Mouse (Mus musculus): ENCODE data around the gene Ear14. TPM values are rescaled to one million over a fixed set of nuclear protein-coding genes. Genes with fewer than 3 reads are reported as not detected.
"Not testable (repeated sequence)": the region's sequence is repeated elsewhere in the genome, so short reads cannot be mapped to it uniquely, and the experiment has no call there.

Gene Ear14
- not detected in 2 replicates for polyA plus RNA-seq (2014; fragmentation: Nextera tagmentation; extraction: Ambion mirVana)

DNA sequence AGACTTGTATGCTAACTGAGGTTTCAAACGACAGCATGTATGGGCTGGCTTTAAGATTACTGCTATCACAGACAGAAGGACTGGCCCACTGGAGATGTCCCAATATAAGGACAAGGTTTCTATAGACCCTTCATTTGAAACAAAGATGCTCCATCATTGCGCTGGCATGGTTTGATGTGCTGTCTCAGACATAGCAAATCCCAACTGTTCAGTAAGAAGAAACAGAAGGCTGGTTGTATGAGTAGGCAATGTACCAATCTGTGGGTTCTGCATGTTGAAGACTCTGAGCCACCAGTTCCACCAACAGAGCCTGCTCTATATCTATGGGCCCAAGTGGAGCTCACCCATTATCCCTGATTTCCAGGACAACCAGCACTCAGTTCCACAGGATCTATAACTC, at the start of gene Ear14:
Gene Ear14, plus strand, starts transcription at position 277 of the 400 bp plus-strand sequence.
- no peaks in the 10 kb centered on the region for H3K27me3 ChIP-seq (ENCODE audit: control insufficient read depth, insufficient read depth, low read length)
- ATAC-seq (replicated peaks; ENCODE audit: insufficient number of reproducible peaks, low FRiP score, low TSS enrichment, low read depth) (no peak), DNase-seq (ENCODE audit: low spot score) (no peak)
- WGBS, result 91% methylated on average over 2 of the region's 2 CpGs
- no peaks in the 10 kb centered on the region for H3K4me1 ChIP-seq (ENCODE audit: control insufficient read depth, insufficient read depth, low read length)
- H3K4me3 ChIP-seq (ENCODE audit: low read depth, low read length), result no peak within 1 kb of the TSS
- no peaks in the 10 kb centered on the region for H3K36me3 ChIP-seq (replicated peaks; ENCODE audit: control insufficient read depth, insufficient read depth, low read depth, low read length)
- H3K4me2 ChIP-seq (ENCODE audit: low read depth, low read length), result no peak within 1 kb of the TSS
- H3K27ac ChIP-seq (replicated peaks; ENCODE audit: low read depth, low read length), result no peak within 1 kb of the TSS
- H3K9me3 ChIP-seq (replicated peaks; ENCODE audit: control insufficient read depth, low read length), result no peaks in the 10 kb centered on the region
- no peak within 1 kb of the TSS for H3K9ac ChIP-seq (replicated peaks; ENCODE audit: low read length)

- Histone ChIP-seq H3K4me1 (ENCODE audit: control insufficient read depth, insufficient read depth, low read length) (no peaks in the 10 kb centered on the region), H3K27ac (replicated peaks; ENCODE audit: low read depth, low read length) (no peak overlapping the region), H3K27me3 (ENCODE audit: control insufficient read depth, insufficient read depth, low read length) (no peaks in the 10 kb centered on the region), H3K36me3 (replicated peaks; ENCODE audit: control insufficient read depth, insufficient read depth, low read depth, low read length) (no peaks in the 10 kb centered on the region), H3K9me3 (replicated peaks; ENCODE audit: control insufficient read depth, low read length) (no peaks in the 10 kb centered on the region), H3K4me2 (ENCODE audit: low read depth, low read length) (no peak overlapping the region), H3K9ac (replicated peaks; ENCODE audit: low read length) (no peak overlapping the region), H3K4me3 (ENCODE audit: low read depth, low read length) (no peak overlapping the region)
- no peak for DNase-seq (ENCODE audit: low spot score)
- 88% methylated on average over 5 of the region's 5 CpGs for WGBS
- ATAC-seq (replicated peaks; ENCODE audit: insufficient number of reproducible peaks, low FRiP score, low TSS enrichment, low read depth), result no peak
Measured at GRCm38 (mm10) chr14:51156056-51156735, 47.0 kb upstream of the Ear14 start.

DNA sequence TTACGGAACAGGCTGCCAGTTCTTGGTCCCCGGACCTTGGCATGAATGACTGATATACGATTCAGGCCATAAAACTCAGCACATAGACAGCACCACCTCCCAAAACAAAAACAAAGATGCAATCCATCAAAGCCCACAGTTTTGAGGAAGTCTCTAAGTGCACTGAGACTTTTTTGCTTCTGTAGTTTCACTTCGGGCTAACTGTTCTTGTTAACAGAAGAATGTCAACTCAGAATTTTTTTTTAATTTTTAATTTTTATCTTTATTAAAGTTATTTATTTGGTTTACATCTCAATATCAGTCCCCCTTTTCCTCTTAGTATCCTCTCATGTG, 46.5 kb upstream of the Ear14 start:
- DNase-seq (ENCODE audit: low spot score) (no peak), ATAC-seq (replicated peaks; ENCODE audit: insufficient number of reproducible peaks, low FRiP score, low TSS enrichment, low read depth) (no peak)
- Histone ChIP-seq H3K27me3 (ENCODE audit: control insufficient read depth, insufficient read depth, low read length) (no peaks in the 10 kb centered on the region), H3K4me1 (ENCODE audit: control insufficient read depth, insufficient read depth, low read length) (no peaks in the 10 kb centered on the region), H3K36me3 (replicated peaks; ENCODE audit: control insufficient read depth, insufficient read depth, low read depth, low read length) (no peaks in the 10 kb centered on the region), H3K4me2 (ENCODE audit: low read depth, low read length) (no peak overlapping the region), H3K4me3 (ENCODE audit: low read depth, low read length) (no peak overlapping the region), H3K9ac (replicated peaks; ENCODE audit: low read length) (no peak overlapping the region), H3K9me3 (replicated peaks; ENCODE audit: control insufficient read depth, low read length) (no peaks in the 10 kb centered on the region), H3K27ac (replicated peaks; ENCODE audit: low read depth, low read length) (no peak overlapping the region)
- WGBS, result 88% methylated on average over 4 of the region's 4 CpGs

GRCm38 (mm10) chr14:51157072-51157471, 46.1 kb upstream of the Ear14 start:
- no peak overlapping the region for H3K4me3 ChIP-seq (ENCODE audit: low read depth, low read length)
- no peaks in the 10 kb centered on the region for H3K4me1 ChIP-seq (ENCODE audit: control insufficient read depth, insufficient read depth, low read length)
- no peaks in the 10 kb centered on the region for H3K36me3 ChIP-seq (replicated peaks; ENCODE audit: control insufficient read depth, insufficient read depth, low read depth, low read length)
- no peak overlapping the region for H3K27ac ChIP-seq (replicated peaks; ENCODE audit: low read depth, low read length)
- no peaks in the 10 kb centered on the region for H3K9me3 ChIP-seq (replicated peaks; ENCODE audit: control insufficient read depth, low read length)
- DNase-seq (ENCODE audit: low spot score) (no peak), ATAC-seq (replicated peaks; ENCODE audit: insufficient number of reproducible peaks, low FRiP score, low TSS enrichment, low read depth) (no peak)
- 96% methylated on average over 1 of the region's 1 CpGs for WGBS
- H3K9ac ChIP-seq (replicated peaks; ENCODE audit: low read length), result no peak overlapping the region
- no peaks in the 10 kb centered on the region for H3K27me3 ChIP-seq (ENCODE audit: control insufficient read depth, insufficient read depth, low read length)
- H3K4me2 ChIP-seq (ENCODE audit: low read depth, low read length), result no peak overlapping the region

- WGBS, result 96% methylated on average over 3 of the region's 3 CpGs
- not testable (repeated sequence) for H3K9ac ChIP-seq (replicated peaks; ENCODE audit: low read length); H3K9me3 ChIP-seq (replicated peaks; ENCODE audit: control insufficient read depth, low read length); DNase-seq (ENCODE audit: low spot score); ATAC-seq (replicated peaks; ENCODE audit: insufficient number of reproducible peaks, low FRiP score, low TSS enrichment, low read depth); H3K27me3 ChIP-seq (ENCODE audit: control insufficient read depth, insufficient read depth, low read length); H3K4me3 ChIP-seq (ENCODE audit: low read depth, low read length); H3K4me2 ChIP-seq (ENCODE audit: low read depth, low read length); H3K4me1 ChIP-seq (ENCODE audit: control insufficient read depth, insufficient read depth, low read length); H3K27ac ChIP-seq (replicated peaks; ENCODE audit: low read depth, low read length); H3K36me3 ChIP-seq (replicated peaks; ENCODE audit: control insufficient read depth, insufficient read depth, low read depth, low read length)
Measured at GRCm38 (mm10) chr14:51161976-51162375, 41.2 kb upstream of the Ear14 start, which contains the start of gene Rnase2b. Gene Rnase2b (plus strand): TSS chr14:51162260.

GRCm38 (mm10) chr14:51163323-51163722, 39.9 kb upstream of the Ear14 start:
- H3K36me3 ChIP-seq (replicated peaks; ENCODE audit: control insufficient read depth, insufficient read depth, low read depth, low read length); H3K4me1 ChIP-seq (ENCODE audit: control insufficient read depth, insufficient read depth, low read length); H3K9ac ChIP-seq (replicated peaks; ENCODE audit: low read length); DNase-seq (ENCODE audit: low spot score); H3K4me3 ChIP-seq (ENCODE audit: low read depth, low read length); ATAC-seq (replicated peaks; ENCODE audit: insufficient number of reproducible peaks, low FRiP score, low TSS enrichment, low read depth); H3K4me2 ChIP-seq (ENCODE audit: low read depth, low read length); H3K27me3 ChIP-seq (ENCODE audit: control insufficient read depth, insufficient read depth, low read length); H3K9me3 ChIP-seq (replicated peaks; ENCODE audit: control insufficient read depth, low read length); H3K27ac ChIP-seq (replicated peaks; ENCODE audit: low read depth, low read length): not testable (repeated sequence)
- WGBS, result 88% methylated on average over 6 of the region's 6 CpGs

DNA sequence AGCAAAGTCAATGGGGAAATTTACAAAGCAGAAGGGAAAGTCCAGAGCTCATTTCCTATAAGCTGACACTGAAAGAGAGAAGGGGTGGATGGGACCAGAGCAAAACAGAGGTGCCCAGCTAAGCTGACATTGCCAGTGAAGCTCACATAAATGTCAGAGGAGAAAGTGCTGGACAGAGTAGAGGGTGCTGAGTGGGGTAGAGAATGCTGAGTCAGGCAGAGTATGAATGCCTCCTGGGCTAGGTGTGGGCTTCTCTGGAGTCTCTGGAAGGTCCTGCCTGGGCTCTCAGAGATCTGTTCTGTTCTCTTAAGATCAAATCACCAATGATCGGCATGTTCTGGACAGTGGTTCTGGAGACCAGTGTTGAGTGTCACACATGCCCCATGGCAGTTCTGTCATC, 37.8 kb upstream of the Ear14 start:
- no peak for ATAC-seq (replicated peaks; ENCODE audit: insufficient number of reproducible peaks, low FRiP score, low TSS enrichment, low read depth)
- Histone ChIP-seq H3K27ac (replicated peaks; ENCODE audit: low read depth, low read length) (no peak overlapping the region), H3K4me3 (ENCODE audit: low read depth, low read length) (no peak overlapping the region), H3K4me1 (ENCODE audit: control insufficient read depth, insufficient read depth, low read length) (no peaks in the 10 kb centered on the region), H3K27me3 (ENCODE audit: control insufficient read depth, insufficient read depth, low read length) (no peaks in the 10 kb centered on the region), H3K9ac (replicated peaks; ENCODE audit: low read length) (no peak overlapping the region), H3K4me2 (ENCODE audit: low read depth, low read length) (no peak overlapping the region), H3K9me3 (replicated peaks; ENCODE audit: control insufficient read depth, low read length) (no peaks in the 10 kb centered on the region), H3K36me3 (replicated peaks; ENCODE audit: control insufficient read depth, insufficient read depth, low read depth, low read length) (no peaks in the 10 kb centered on the region)
- DNase-seq (ENCODE audit: low spot score), result no peak
- WGBS, result 87% methylated on average over 1 of the region's 1 CpGs

DNA sequence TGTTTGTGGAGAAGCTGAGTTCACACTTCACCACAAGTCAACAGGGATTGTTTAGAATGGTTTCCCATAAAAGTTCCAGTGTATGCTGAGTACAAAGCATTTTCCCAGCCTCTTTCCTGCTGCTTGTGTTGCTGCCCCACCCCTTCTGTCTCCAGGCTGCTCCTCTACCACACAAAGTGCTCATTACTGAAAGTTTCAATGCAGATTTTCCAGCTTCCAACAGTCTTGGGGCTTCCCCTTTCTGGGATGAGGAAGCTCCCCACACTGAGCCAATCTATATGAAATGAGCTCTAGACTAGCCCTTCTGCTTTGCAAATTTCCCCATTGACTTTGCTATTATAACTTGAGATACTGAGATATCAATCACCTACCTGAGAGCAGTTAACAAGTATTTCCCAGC, 37.1 kb upstream of the Ear14 start:
- no peaks in the 10 kb centered on the region for H3K27me3 ChIP-seq (ENCODE audit: control insufficient read depth, insufficient read depth, low read length)
- no peaks in the 10 kb centered on the region for H3K36me3 ChIP-seq (replicated peaks; ENCODE audit: control insufficient read depth, insufficient read depth, low read depth, low read length)
- H3K9ac ChIP-seq (replicated peaks; ENCODE audit: low read length), result no peak overlapping the region
- H3K4me1 ChIP-seq (ENCODE audit: control insufficient read depth, insufficient read depth, low read length), result no peaks in the 10 kb centered on the region
- H3K4me2 ChIP-seq (ENCODE audit: low read depth, low read length), result no peak overlapping the region
- no peaks in the 10 kb centered on the region for H3K9me3 ChIP-seq (replicated peaks; ENCODE audit: control insufficient read depth, low read length)
- ATAC-seq (replicated peaks; ENCODE audit: insufficient number of reproducible peaks, low FRiP score, low TSS enrichment, low read depth) (no peak), DNase-seq (ENCODE audit: low spot score) (no peak)
- H3K27ac ChIP-seq (replicated peaks; ENCODE audit: low read depth, low read length), result no peak overlapping the region
- no peak overlapping the region for H3K4me3 ChIP-seq (ENCODE audit: low read depth, low read length)

All from embryonic facial prominence, embryonic 11.5 days (tissue).